Comparison of ENCODE assay signal across 9 mouse cellular contexts in genomic region chr11:90071747-90072146, GRCm38 (mm10). TPM values are rescaled to one million over a fixed set of nuclear protein-coding genes. Genes with fewer than 3 reads are reported as not detected.
DNase-seq lines count a peak whose midpoint lies in the region; ATAC-seq lines count a peak whose summit lies in the region.
"Had no signal": no experiment of that assay in that cellular context is flagged by ENCODE, and none has a peak within 500 bp of the region (broad histone marks: within the 10 kb centered on the region; RNA-seq: fewer than 3 reads in every experiment).

No protein-coding gene starts in this region.

- 68% methylated on average over 9 of the region's 9 CpGs for whole genome bisulfite sequencing in midbrain, embryonic 14.5 days

- no peak overlapping the region for H3K9ac ChIP-seq in midbrain, embryonic 14.5 days (replicated peaks; ENCODE audit: low read length)

- ATAC-seq in granulocyte monocyte progenitor cell, adult 5-6 weeks (replicated peaks; ENCODE audit: poor library complexity, severe bottlenecking), result peak; percentile 99
- no peak for ATAC-seq in midbrain, embryonic 14.5 days (ENCODE audit: low FRiP score, low TSS enrichment)

- peak; percentile 52 for DNase-seq in layer of hippocampus, adult 9-11 months
- DNase-seq in layer of hippocampus, postnatal 25 days (ENCODE audit: extremely low spot score in 1 of 2, low spot score in 1 of 2), result no peak
- peak; percentile 19 for DNase-seq in embryo, embryonic 9.5 days (ENCODE audit: extremely low spot score)
- peak; percentile 28 for DNase-seq in mesoderm, embryonic 11.5 days (ENCODE audit: low read depth, low spot score)
- no peak for DNase-seq in midbrain, embryonic 14.5 days
- DNase-seq in natural killer cell, adult 2 months (ENCODE audit: low spot score in 2 of 2), result no peak
- DNase-seq in right cerebral cortex, adult 18-20 months, result no peak
- DNase-seq: kidney, postnatal 10 days had no signal

- no peaks in the 10 kb centered on the region for H3K4me1 ChIP-seq in midbrain, embryonic 14.5 days (ENCODE audit: control insufficient read depth, insufficient read depth, low read length)

- no peaks in the 10 kb centered on the region for H3K9me3 ChIP-seq in midbrain, embryonic 14.5 days (ENCODE audit: control insufficient read depth, low read length)

- no peaks in the 10 kb centered on the region for H3K36me3 ChIP-seq in midbrain, embryonic 14.5 days (ENCODE audit: control insufficient read depth, insufficient read depth, low read length)

- H3K4me3 ChIP-seq in midbrain, embryonic 14.5 days (replicated peaks; ENCODE audit: low read depth, low read length), result no peak overlapping the region

- no peak overlapping the region for H3K27ac ChIP-seq in midbrain, embryonic 14.5 days (replicated peaks; ENCODE audit: low read depth, low read length)

- no peaks in the 10 kb centered on the region for H3K27me3 ChIP-seq in midbrain, embryonic 14.5 days (ENCODE audit: control insufficient read depth, insufficient read depth, low read length)

- no peak overlapping the region for H3K4me2 ChIP-seq in midbrain, embryonic 14.5 days (ENCODE audit: low read length)

RNA-seq across cellular contexts. Expression of gene Tmem100, which starts 41.6 kb away (rescaled TPM):
- total RNA-seq in layer of hippocampus, postnatal 25 days (2021), result 10 to 100 TPM; 18.1 to 20.6 TPM
- total RNA-seq in granulocyte monocyte progenitor cell, adult 5-6 weeks (2014; fragmentation: Nextera tagmentation), result 0.79 TPM in 1 of 2 replicates, not detected in the other
- 0.46 TPM in 1 of 2 replicates, not detected in the other for total RNA-seq in granulocyte monocyte progenitor cell, adult 5-6 weeks (2017)
- polyA plus RNA-seq in midbrain, embryonic 14.5 days (2014; fragmentation: Nextera tagmentation; extraction: Ambion mirVana), result 5.9 and 8.7 TPM in 2 replicates

Comparison
In these comparisons a context has a peak if more than half of its experiments do, and no peak if none do; other contexts are left out.
1. DNase-seq: peak in layer of hippocampus, adult 9-11 months (single experiment), embryo, embryonic 9.5 days (single experiment) and mesoderm, embryonic 11.5 days (single experiment); none in layer of hippocampus, postnatal 25 days (0 of 2), midbrain, embryonic 14.5 days (single experiment), natural killer cell, adult 2 months (0 of 2) and right cerebral cortex, adult 18-20 months (single experiment).
2. RNA of gene Tmem100, which starts 41.6 kb away (total RNA-seq): 18.1 to 20.6 TPM in layer of hippocampus, postnatal 25 days; 0.46 to 0.79 TPM in granulocyte monocyte progenitor cell, adult 5-6 weeks; every median in the first group is over 10 times any median in the second.